Mouse (Mus musculus): Measurements from ENCODE around the gene Zc3hav1. TPM values are rescaled to one million over a fixed set of nuclear protein-coding genes. Genes with fewer than 3 reads are reported as not detected.
A peak's percentile ranks its signal among the peaks of the same experiment; 100 is the strongest.

The Zc3hav1 gene
- polyA plus RNA-seq, 1 experiment from 2014 or later, result 5.1 TPM

GRCm38 (mm10) chr6:38348811-38349453 is 5.5 kb downstream of the Zc3hav1 start:
- peaks cover 8% of the 10 kb centered on the region for H3K4me1 ChIP-seq
- H3K36me3 ChIP-seq, result no peaks in the 10 kb centered on the region
- no peak overlapping the region for H3K9ac ChIP-seq
- 86% methylated on average over 6 of the region's 6 CpGs for WGBS
- H3K27ac ChIP-seq, result no peak overlapping the region
- ATAC-seq (replicated peaks; ENCODE audit: low FRiP score), result no peak
- peaks cover 42% of the 10 kb centered on the region for H3K27me3 ChIP-seq
- H3K4me3 ChIP-seq (replicated peaks), result no peak overlapping the region
- H3K4me2 ChIP-seq, result no peak overlapping the region
- no peaks in the 10 kb centered on the region for H3K9me3 ChIP-seq (replicated peaks)

- H3K27me3 ChIP-seq, result peaks cover 32% of the 10 kb centered on the region
- 84% methylated on average over 5 of the region's 5 CpGs for WGBS
Observed at GRCm38 (mm10) chr6:38347875-38348274, 6.5 kb downstream of the Zc3hav1 start.

GRCm38 (mm10) chr6:38345796-38346195 is 8.6 kb downstream of the Zc3hav1 start:
- Histone ChIP-seq H3K9me3 (replicated peaks) (no peaks in the 10 kb centered on the region), H3K4me3 (replicated peaks) (no peak overlapping the region), H3K36me3 (no peaks in the 10 kb centered on the region), H3K4me1 (no peaks in the 10 kb centered on the region), H3K27me3 (peaks cover 14% of the 10 kb centered on the region), H3K27ac (no peak overlapping the region), H3K4me2 (no peak overlapping the region), H3K9ac (no peak overlapping the region)
- ATAC-seq (replicated peaks; ENCODE audit: low FRiP score), result no peak
- WGBS, result 51% methylated on average over 7 of the region's 7 CpGs

More at GRCm38 (mm10) chr6:38347875-38348274, 6.5 kb downstream of the Zc3hav1 start:
- no peaks in the 10 kb centered on the region for H3K4me1 ChIP-seq
- H3K36me3 ChIP-seq, result no peaks in the 10 kb centered on the region
- H3K4me3 ChIP-seq (replicated peaks), result no peak overlapping the region
- no peak overlapping the region for H3K4me2 ChIP-seq
- H3K27ac ChIP-seq, result no peak overlapping the region
- H3K9ac ChIP-seq, result no peak overlapping the region
- no peak for ATAC-seq (replicated peaks; ENCODE audit: low FRiP score)
- H3K9me3 ChIP-seq (replicated peaks), result no peaks in the 10 kb centered on the region

GRCm38 (mm10) chr6:38344006-38344670 is 10.3 kb downstream of the Zc3hav1 start:
- no peak overlapping the region for H3K4me2 ChIP-seq
- no peak for ATAC-seq (replicated peaks; ENCODE audit: low FRiP score)
- no peak overlapping the region for H3K4me3 ChIP-seq (replicated peaks)
- no peaks in the 10 kb centered on the region for H3K36me3 ChIP-seq
- no peaks in the 10 kb centered on the region for H3K9me3 ChIP-seq (replicated peaks)
- H3K27me3 ChIP-seq, result no peaks in the 10 kb centered on the region
- H3K27ac ChIP-seq, result no peak overlapping the region
- 79% methylated on average over 7 of the region's 7 CpGs for WGBS
- H3K9ac ChIP-seq, result no peak overlapping the region
- H3K4me1 ChIP-seq, result no peaks in the 10 kb centered on the region

- Histone ChIP-seq H3K27ac (no peak overlapping the region), H3K36me3 (no peaks in the 10 kb centered on the region), H3K27me3 (no peaks in the 10 kb centered on the region), H3K4me3 (replicated peaks) (no peak overlapping the region), H3K4me2 (no peak overlapping the region), H3K4me1 (no peaks in the 10 kb centered on the region), H3K9me3 (replicated peaks) (no peaks in the 10 kb centered on the region), H3K9ac (no peak overlapping the region)
- 62% methylated on average over 3 of the region's 3 CpGs for WGBS
- no peak for ATAC-seq (replicated peaks; ENCODE audit: low FRiP score)
Observed at GRCm38 (mm10) chr6:38343581-38343980, 10.8 kb downstream of the Zc3hav1 start.

- Histone ChIP-seq H3K4me1 (no peaks in the 10 kb centered on the region), H3K9me3 (replicated peaks) (no peaks in the 10 kb centered on the region), H3K9ac (no peak overlapping the region), H3K36me3 (no peaks in the 10 kb centered on the region), H3K4me3 (replicated peaks) (no peak overlapping the region), H3K4me2 (no peak overlapping the region), H3K27ac (no peak overlapping the region), H3K27me3 (no peaks in the 10 kb centered on the region)
- WGBS, result 84% methylated on average over 8 of the region's 8 CpGs
- ATAC-seq (replicated peaks; ENCODE audit: low FRiP score), result no peak
Observed at GRCm38 (mm10) chr6:38342666-38342992, 11.8 kb downstream of the Zc3hav1 start.

GRCm38 (mm10) chr6:38341751-38342665 is 12.4 kb downstream of the Zc3hav1 start:
- no peaks in the 10 kb centered on the region for H3K4me1 ChIP-seq
- no peak overlapping the region for H3K4me3 ChIP-seq (replicated peaks)
- H3K27me3 ChIP-seq, result no peaks in the 10 kb centered on the region
- H3K9me3 ChIP-seq (replicated peaks), result no peaks in the 10 kb centered on the region
- 66% methylated on average over 11 of the region's 11 CpGs for WGBS
- ATAC-seq (replicated peaks; ENCODE audit: low FRiP score), result peak; percentile 75; the same call in 1 of the 2 replicates
- H3K9ac ChIP-seq, result no peak overlapping the region
- no peaks in the 10 kb centered on the region for H3K36me3 ChIP-seq
- H3K4me2 ChIP-seq, result no peak overlapping the region
- H3K27ac ChIP-seq, result no peak overlapping the region

GRCm38 (mm10) chr6:38339078-38339477 is 15.3 kb downstream of the Zc3hav1 start:
- H3K4me3 ChIP-seq (replicated peaks), result no peak overlapping the region
- H3K4me2 ChIP-seq, result no peak overlapping the region
- no peaks in the 10 kb centered on the region for H3K27me3 ChIP-seq
- 86% methylated on average over 2 of the region's 2 CpGs for WGBS
- no peaks in the 10 kb centered on the region for H3K9me3 ChIP-seq (replicated peaks)
- no peak overlapping the region for H3K9ac ChIP-seq
- no peak for ATAC-seq (replicated peaks; ENCODE audit: low FRiP score)
- no peaks in the 10 kb centered on the region for H3K36me3 ChIP-seq
- no peak overlapping the region for H3K27ac ChIP-seq
- 0 out of 2 replicates have a peak, but pooled peaks cover 4% of the 10 kb centered on the region for H3K4me1 ChIP-seq

GRCm38 (mm10) chr6:38337951-38338350 is 16.5 kb downstream of the Zc3hav1 start:
- Histone ChIP-seq H3K36me3 (no peaks in the 10 kb centered on the region), H3K4me1 (0 out of 2 replicates have a peak, but pooled peaks cover 4% of the 10 kb centered on the region), H3K9me3 (replicated peaks) (no peaks in the 10 kb centered on the region), H3K4me2 (no peak overlapping the region), H3K4me3 (replicated peaks) (no peak overlapping the region), H3K27me3 (no peaks in the 10 kb centered on the region), H3K9ac (no peak overlapping the region), H3K27ac (no peak overlapping the region)
- 69% methylated on average over 6 of the region's 6 CpGs for WGBS
- no peak for ATAC-seq (replicated peaks; ENCODE audit: low FRiP score)

GRCm38 (mm10) chr6:38337166-38337705 is 17.2 kb downstream of the Zc3hav1 start:
- H3K27ac ChIP-seq, result no peak overlapping the region
- H3K27me3 ChIP-seq, result no peaks in the 10 kb centered on the region
- no peak overlapping the region for H3K9ac ChIP-seq
- no peaks in the 10 kb centered on the region for H3K36me3 ChIP-seq
- WGBS, result 90% methylated on average over 4 of the region's 4 CpGs
- H3K4me1 ChIP-seq, result 0 out of 2 replicates have a peak, but pooled peaks cover 4% of the 10 kb centered on the region
- H3K9me3 ChIP-seq (replicated peaks), result no peaks in the 10 kb centered on the region
- ATAC-seq (replicated peaks; ENCODE audit: low FRiP score), result no peak
- no peak overlapping the region for H3K4me2 ChIP-seq
- H3K4me3 ChIP-seq (replicated peaks), result no peak overlapping the region

GRCm38 (mm10) chr6:38335264-38335663 is 19.1 kb downstream of the Zc3hav1 start:
- 0 out of 2 replicates have a peak, but pooled peaks cover 4% of the 10 kb centered on the region for H3K4me1 ChIP-seq
- H3K27ac ChIP-seq, result no peak overlapping the region
- no peaks in the 10 kb centered on the region for H3K36me3 ChIP-seq
- H3K9ac ChIP-seq, result no peak overlapping the region
- no peak overlapping the region for H3K4me2 ChIP-seq
- ATAC-seq (replicated peaks; ENCODE audit: low FRiP score), result no peak
- 68% methylated on average over 6 of the region's 6 CpGs for WGBS
- no peaks in the 10 kb centered on the region for H3K9me3 ChIP-seq (replicated peaks)
- no peaks in the 10 kb centered on the region for H3K27me3 ChIP-seq
- H3K4me3 ChIP-seq (replicated peaks), result no peak overlapping the region

- H3K4me3 ChIP-seq (replicated peaks), result no peak overlapping the region
- ATAC-seq (replicated peaks; ENCODE audit: low FRiP score), result peak; percentile 60; the same call in 1 of the 2 replicates
- no peak overlapping the region for H3K4me2 ChIP-seq
- 26% methylated on average over 4 of the region's 4 CpGs for WGBS
- no peaks in the 10 kb centered on the region for H3K4me1 ChIP-seq
- H3K27me3 ChIP-seq, result no peaks in the 10 kb centered on the region
- no peaks in the 10 kb centered on the region for H3K36me3 ChIP-seq
- H3K9me3 ChIP-seq (replicated peaks), result no peaks in the 10 kb centered on the region
- H3K9ac ChIP-seq, result no peak overlapping the region
- H3K27ac ChIP-seq, result no peak overlapping the region
Observed at GRCm38 (mm10) chr6:38326596-38326995, 27.8 kb downstream of the Zc3hav1 start.
